Mouse (Mus musculus): Measurements from ENCODE around the gene Olfr826. TPM values are rescaled to one million over a fixed set of nuclear protein-coding genes. Genes with fewer than 3 reads are reported as not detected.
"Not testable (repeated sequence)": the region's sequence is repeated elsewhere in the genome, so short reads cannot be mapped to it uniquely, and the experiment has no call there.

Gene Olfr826
- polyA plus RNA-seq, 1 experiment from 2014 or later: not detected

DNA sequence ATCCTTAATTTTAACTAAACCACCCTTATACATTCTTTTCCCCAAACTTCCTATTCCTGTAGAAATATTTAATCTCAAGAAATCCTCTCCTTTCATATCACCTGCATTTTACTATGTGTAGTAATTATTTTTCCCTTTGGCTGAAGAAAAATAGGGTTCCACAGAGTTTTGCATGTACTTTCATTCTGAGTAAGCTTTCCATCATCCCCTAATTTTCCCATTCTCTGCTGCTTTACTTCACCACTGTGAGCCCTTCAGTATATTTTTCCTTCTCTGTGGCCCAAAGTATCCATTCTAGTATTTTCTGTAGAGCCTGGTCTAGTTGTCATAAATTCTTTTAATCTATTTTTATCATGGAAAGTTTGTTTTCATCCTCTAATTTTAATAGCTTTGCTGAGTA, 49.2 kb downstream of the Olfr826 start:
- Histone ChIP-seq H3K27ac (ENCODE audit: low read depth, low read length) (no peak overlapping the region), H3K4me3 (ENCODE audit: low read depth, low read length) (no peak overlapping the region), H3K36me3 (ENCODE audit: control insufficient read depth, insufficient read depth, low read length) (no peaks in the 10 kb centered on the region), H3K27me3 (ENCODE audit: control insufficient read depth, insufficient read depth, low read length) (no peaks in the 10 kb centered on the region), H3K4me2 (ENCODE audit: low read depth, low read length) (no peak overlapping the region), H3K9ac (replicated peaks; ENCODE audit: low read depth, low read length) (no peak overlapping the region), H3K9me3 (ENCODE audit: control insufficient read depth, low read length) (no peaks in the 10 kb centered on the region), H3K4me1 (ENCODE audit: control insufficient read depth, insufficient read depth, low read length) (no peaks in the 10 kb centered on the region)
- no peak for ATAC-seq (ENCODE audit: low read depth)

DNA sequence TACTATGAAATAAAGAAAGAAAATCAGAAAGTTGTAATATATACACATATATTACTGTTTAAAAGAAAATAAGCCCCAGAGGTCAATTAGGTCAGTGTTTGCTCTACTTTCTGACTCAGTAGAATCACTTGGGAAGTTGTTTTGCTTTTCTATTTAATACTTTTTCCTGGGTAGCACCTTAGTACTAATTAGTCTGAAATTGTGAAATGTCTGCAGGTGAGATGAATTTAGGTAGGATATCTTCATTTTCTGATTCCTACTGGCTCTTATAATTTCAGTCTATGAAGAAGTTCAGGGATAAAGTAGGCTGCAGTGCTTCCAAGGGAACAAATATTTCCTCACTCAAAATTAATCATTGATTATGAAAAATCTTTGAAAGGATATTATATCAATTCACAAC, 54.1 kb downstream of the Olfr826 start, which contains the start of gene Olfr824:
Gene Olfr824 (minus strand): TSS at position 101 of the 400 bp plus-strand sequence.
- not testable (repeated sequence) for ATAC-seq (ENCODE audit: low read depth); H3K36me3 ChIP-seq (ENCODE audit: control insufficient read depth, insufficient read depth, low read length); H3K27ac ChIP-seq (ENCODE audit: low read depth, low read length); H3K4me3 ChIP-seq (ENCODE audit: low read depth, low read length); H3K27me3 ChIP-seq (ENCODE audit: control insufficient read depth, insufficient read depth, low read length); H3K4me1 ChIP-seq (ENCODE audit: control insufficient read depth, insufficient read depth, low read length); H3K9ac ChIP-seq (replicated peaks; ENCODE audit: low read depth, low read length); H3K4me2 ChIP-seq (ENCODE audit: low read depth, low read length); H3K9me3 ChIP-seq (ENCODE audit: control insufficient read depth, low read length)

Other genes with a start within 250 kb of the Olfr826 start
- not detected in 2 replicates for gene Olfr818, start 235.1 kb downstream of the Olfr826 start, polyA plus RNA-seq (2014; fragmentation: Nextera tagmentation; extraction: Ambion mirVana)
- not detected in 2 replicates for gene Olfr819, start 216.9 kb downstream of the Olfr826 start, polyA plus RNA-seq (2014; fragmentation: Nextera tagmentation; extraction: Ambion mirVana)
- not detected in 2 replicates for gene Olfr247, start 208.0 kb downstream of the Olfr826 start, polyA plus RNA-seq (2014; fragmentation: Nextera tagmentation; extraction: Ambion mirVana)
- not detected in 2 replicates for gene Gm10310, start 199.1 kb downstream of the Olfr826 start, polyA plus RNA-seq (2014; fragmentation: Nextera tagmentation; extraction: Ambion mirVana)
- not detected in 2 replicates for gene Olfr820, start 171.6 kb downstream of the Olfr826 start, polyA plus RNA-seq (2014; fragmentation: Nextera tagmentation; extraction: Ambion mirVana)
- not detected in 2 replicates for gene Olfr821, start 153.8 kb downstream of the Olfr826 start, polyA plus RNA-seq (2014; fragmentation: Nextera tagmentation; extraction: Ambion mirVana)
- gene Olfr822, start 113.0 kb downstream of the Olfr826 start, polyA plus RNA-seq (2014; fragmentation: Nextera tagmentation; extraction: Ambion mirVana): not detected in 2 replicates
- gene Olfr823, start 68.8 kb downstream of the Olfr826 start, polyA plus RNA-seq (2014; fragmentation: Nextera tagmentation; extraction: Ambion mirVana): not detected in 2 replicates
- not detected in 2 replicates for gene Olfr824, start 54.2 kb downstream of the Olfr826 start, polyA plus RNA-seq (2014; fragmentation: Nextera tagmentation; extraction: Ambion mirVana)
- not detected in 2 replicates for gene Olfr825, start 17.4 kb downstream of the Olfr826 start, polyA plus RNA-seq (2014; fragmentation: Nextera tagmentation; extraction: Ambion mirVana)
- not detected in 2 replicates for gene Olfr827, start 30.2 kb upstream of the Olfr826 start, polyA plus RNA-seq (2014; fragmentation: Nextera tagmentation; extraction: Ambion mirVana)
- 1.6 and 2.3 TPM in 2 replicates for gene Neurod4, start 96.1 kb upstream of the Olfr826 start, polyA plus RNA-seq (2014; fragmentation: Nextera tagmentation; extraction: Ambion mirVana)
- gene Tespa1, start 138.7 kb upstream of the Olfr826 start, polyA plus RNA-seq (2014; fragmentation: Nextera tagmentation; extraction: Ambion mirVana): not detected in 2 replicates
- gene Vmn2r84, start 210.1 kb upstream of the Olfr826 start, polyA plus RNA-seq (2014; fragmentation: Nextera tagmentation; extraction: Ambion mirVana): 0.05 TPM in 1 of 2 replicates, not detected in the other
- gene Vmn2r85, start 245.5 kb upstream of the Olfr826 start, polyA plus RNA-seq (2014; fragmentation: Nextera tagmentation; extraction: Ambion mirVana): 0.05 TPM in 1 of 2 replicates, not detected in the other

All from neural tube, embryonic 14.5 days (tissue).